Mouse (Mus musculus): ENCODE measurements around the gene Bpifa6.
"Not testable (repeated sequence)": the region's sequence is repeated elsewhere in the genome, so short reads cannot be mapped to it uniquely, and the experiment has no call there.

Bpifa6 gene

DNA sequence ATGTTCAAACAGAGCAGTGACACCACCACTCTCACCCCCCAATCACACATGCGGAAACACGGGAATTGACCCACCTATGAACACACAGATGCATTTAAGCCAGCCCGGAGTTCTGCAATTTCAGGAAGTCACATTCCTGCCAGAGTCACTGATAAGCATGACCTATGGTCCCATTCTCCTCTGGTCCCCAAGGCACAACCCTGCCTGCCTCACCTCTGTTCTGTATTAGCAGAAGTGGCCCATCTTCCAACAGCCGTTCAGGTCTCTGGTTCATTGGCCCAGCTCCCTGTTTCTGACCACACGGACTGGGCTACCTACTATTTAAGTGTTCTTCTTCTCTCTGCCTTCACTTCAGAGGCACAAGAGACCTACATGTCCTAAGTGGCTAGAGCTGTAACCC lies at the start of gene Bpifa6:
Bpifa6 (plus strand) TSS at position 364 of the 400 bp plus-strand sequence.
- no peak for DNase-seq (ENCODE audit: low spot score)

DNA sequence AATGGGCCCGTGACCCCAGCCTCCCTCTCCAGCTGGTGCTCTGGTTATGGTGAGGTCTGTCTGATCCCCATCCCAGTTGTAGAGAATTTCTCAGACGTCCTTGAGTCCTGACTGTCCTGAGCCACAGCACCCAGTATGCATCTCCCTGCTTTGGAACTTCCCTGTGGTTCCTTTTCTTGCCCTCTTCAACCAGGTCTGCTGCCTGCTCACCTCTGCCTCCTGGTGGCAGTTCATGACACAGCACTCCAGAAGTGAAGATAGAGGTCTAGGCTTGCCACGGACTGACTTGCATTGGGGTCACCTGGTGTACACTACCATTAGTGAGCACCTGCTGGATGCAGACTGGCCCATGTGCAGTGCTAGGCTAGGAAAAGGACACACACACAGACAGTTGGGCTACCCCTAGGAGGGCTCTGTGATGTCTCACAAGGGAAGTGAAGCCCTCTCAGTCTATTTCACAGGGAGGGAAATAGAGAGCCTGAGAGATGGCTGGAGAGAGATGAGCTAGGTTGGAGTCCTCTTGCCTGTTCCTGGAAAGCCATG lies 44.8 kb upstream of the Bpifa6 start:
- DNase-seq (ENCODE audit: low spot score) = peak; percentile 65

DNA sequence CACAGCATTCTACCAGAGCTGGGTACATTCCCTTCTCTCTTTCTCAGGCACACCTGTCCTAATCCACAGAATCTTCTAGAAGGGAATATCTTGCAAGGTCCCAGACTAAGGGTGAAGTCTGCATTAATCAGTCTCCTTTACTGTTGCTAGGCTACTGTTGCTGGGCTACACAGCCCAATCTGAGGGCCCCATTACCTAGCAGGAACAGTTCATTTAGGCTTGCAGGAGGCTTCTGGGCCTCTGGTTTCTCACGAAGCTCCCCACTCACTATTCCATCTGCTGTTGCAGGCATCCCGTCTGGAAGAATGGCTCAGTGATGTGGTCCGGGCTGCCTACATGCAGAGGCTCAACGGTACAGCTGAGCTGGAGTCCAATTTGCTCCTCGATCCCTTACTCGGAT lies 43.6 kb upstream of the Bpifa6 start:
- DNase-seq (ENCODE audit: low spot score) = no peak

DNA sequence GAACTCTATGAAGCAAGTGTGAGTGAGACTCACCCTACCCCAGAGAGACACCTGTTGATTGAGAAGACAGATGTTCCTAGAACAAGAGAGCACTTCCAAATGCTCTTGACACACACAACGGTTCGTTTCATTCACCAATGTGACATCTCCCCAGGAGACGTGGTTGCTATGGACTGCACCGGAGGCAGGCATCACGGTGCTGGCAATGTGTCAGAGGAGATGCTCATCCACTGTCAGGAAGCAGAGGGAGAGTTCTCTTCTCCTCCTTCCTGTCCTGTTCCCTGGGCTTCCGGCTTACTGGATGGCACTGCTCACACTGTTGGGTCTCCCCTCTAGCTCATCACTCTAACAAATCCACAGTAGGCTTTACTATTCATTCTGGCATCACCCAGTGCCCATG lies 41.4 kb upstream of the Bpifa6 start:
- DNase-seq (ENCODE audit: low spot score) = no peak

DNA sequence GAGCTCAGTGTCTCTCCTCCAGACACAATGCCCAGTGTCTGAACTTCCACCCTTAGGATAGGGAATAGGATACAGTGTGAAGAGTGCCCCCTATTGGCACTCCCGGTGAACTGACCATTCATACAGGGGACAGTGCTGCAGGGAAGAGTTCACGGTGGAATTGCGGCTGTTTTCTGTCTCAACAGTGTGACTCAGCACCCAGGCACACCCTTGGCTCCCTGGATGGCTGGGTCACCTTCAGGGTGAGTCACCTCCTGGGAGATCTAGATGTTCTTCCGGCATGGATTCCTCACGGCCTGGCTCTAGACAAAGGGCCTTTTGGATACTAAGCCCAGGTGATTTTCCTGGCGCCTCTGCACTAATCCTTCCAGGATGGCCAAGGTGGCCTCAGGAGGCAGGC lies 39.4 kb upstream of the Bpifa6 start:
- DNase-seq (ENCODE audit: low spot score) = no peak

DNA sequence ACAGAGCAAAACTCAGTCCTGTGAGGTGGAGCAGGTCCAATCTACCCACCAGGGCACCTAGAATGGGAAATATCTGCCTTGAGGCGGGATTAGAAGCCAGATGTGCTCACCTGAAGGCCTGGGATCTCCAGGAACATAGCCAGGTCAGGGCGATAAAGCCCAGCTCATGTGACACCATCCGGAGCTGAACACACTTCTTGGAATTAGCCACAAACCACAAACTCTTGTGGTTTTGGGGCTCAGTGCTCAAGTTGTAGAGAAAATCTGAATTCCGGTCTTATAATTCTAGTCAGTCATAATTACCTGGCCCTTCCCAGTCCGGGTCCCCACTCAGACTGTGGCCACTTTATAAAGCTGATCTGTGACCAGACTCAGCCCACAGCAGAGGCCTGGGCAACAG lies 36.9 kb upstream of the Bpifa6 start, which contains the start of gene Bpifb4:
Bpifb4 (plus strand) TSS at position 370 of the 400 bp plus-strand sequence.
- DNase-seq (ENCODE audit: low spot score) = no peak

DNA sequence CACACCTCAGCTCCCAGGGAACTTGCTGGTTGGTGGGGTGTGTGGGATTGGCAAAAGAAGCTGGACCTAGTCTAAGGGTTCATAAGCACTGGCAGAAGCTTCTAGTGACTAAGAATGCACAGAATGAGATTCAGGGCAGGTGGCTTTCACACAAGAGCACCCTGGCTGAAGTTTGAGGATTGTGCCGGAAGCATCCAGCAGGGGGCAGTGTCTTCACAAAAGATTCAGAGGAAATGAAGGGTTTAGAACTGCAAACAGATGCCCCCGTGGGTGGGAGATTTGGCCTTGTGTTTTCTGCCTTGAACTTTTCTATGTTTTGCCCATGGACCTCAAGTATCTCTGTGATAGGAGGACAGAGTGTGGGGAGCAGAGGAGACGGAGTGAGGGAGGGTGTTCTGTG lies 31.2 kb upstream of the Bpifa6 start:
- DNase-seq (ENCODE audit: low spot score) = peak; percentile 72

DNA sequence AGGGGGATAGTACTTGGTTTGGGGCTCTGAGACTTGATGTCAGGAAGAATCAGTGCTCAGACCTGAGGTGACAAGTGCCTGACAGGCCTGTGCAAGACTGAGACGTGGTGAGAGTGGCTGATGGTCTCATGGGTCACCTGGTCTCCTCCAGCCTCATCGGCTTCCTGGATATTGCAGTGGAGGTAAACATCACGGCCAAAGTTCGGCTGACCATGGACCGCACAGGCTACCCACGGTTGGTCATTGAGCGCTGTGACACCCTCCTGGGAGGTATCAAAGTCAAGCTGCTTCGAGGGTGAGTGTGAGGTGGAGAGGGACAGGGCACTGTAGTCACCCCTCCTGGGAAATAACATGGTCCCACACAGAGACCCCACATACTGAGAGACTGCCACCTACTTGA lies 30.2 kb upstream of the Bpifa6 start:
- DNase-seq (ENCODE audit: low spot score) = no peak

DNA sequence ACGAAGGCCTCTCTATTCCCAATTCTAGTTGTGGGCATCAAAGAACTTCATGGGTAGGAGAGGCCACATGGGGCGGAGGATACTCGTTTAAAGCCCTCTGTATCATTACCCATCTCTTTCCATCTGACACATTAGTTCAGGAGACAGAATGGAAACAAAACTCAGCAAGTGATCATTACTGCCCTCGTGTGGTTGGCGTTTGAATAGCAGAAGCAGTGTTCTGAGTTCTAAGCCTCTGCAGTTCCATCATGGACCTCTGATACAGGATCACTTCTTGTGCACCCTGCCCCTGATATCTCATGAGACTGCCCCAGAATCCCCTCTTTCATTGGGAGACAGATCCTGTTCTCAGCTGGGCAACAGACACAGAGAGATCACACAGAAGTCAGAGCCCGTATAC lies 21.8 kb upstream of the Bpifa6 start:
- DNase-seq (ENCODE audit: low spot score) = peak; percentile 58

DNA sequence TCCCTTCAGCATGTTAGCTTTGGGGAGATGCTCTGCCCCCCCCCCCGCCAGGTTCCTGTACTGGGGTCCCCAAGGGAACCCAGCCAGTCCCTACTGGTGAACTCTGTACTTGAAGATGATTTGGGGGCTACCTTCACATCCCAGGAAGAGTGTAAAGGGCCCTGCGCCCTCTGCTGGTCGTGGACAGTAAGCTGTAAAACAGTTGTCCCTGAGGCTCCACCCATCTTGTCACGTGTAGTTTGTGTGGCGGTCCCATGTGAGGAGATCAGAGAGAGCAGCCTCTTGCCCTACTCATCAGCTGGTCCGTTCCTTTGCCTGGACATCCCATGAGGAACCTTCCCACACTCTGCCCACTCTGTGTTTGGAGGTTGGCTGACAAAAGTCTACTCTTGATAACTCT lies 20.9 kb upstream of the Bpifa6 start:
- DNase-seq (ENCODE audit: low spot score) = peak; percentile 52

DNA sequence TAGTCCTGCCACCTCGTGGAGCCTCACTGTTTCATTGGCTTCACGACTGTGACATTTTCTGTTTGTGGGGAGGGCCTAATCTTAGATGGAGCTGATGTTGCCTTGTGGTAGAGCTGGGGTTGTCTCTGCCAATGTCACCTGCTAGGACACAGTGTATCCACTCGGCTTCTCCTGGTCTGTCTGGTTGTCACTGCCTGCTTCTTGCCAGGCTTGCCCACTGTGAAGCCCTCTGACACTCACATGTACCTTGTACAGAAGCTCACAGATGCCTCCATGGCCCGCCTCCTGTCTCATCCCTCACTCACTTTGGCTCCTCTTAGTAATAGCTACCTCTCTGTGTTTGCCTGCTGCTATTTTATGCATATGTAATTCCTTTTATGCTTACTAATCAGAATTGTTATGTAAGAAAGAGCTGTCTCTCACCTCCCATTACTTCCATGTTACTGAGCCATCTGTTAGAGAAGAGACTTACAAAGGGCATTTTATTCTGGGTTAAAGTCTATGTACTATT lies 11.9 kb upstream of the Bpifa6 start:
- DNase-seq (ENCODE audit: low spot score) = no peak

DNA sequence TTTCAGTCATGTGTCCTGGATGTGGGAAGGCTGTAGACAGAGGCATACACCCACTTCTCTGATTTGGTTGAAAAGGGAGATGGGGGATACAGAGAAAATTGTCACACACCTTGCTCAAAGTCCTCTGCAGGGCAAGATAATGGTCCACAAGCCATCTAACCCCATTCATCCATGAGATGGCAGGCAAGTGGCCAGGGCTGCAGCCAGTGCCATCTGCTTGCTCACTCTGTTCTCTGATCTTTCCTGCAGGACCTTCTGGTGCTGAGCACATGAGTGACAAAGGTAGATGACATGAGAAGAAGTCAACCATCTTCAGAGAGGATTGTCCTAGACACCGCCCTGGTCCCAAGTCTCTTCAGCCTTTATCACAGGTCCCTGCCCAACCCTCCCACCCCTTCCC lies 11.4 kb upstream of the Bpifa6 start:
- no peak for DNase-seq (ENCODE audit: low spot score)

DNA sequence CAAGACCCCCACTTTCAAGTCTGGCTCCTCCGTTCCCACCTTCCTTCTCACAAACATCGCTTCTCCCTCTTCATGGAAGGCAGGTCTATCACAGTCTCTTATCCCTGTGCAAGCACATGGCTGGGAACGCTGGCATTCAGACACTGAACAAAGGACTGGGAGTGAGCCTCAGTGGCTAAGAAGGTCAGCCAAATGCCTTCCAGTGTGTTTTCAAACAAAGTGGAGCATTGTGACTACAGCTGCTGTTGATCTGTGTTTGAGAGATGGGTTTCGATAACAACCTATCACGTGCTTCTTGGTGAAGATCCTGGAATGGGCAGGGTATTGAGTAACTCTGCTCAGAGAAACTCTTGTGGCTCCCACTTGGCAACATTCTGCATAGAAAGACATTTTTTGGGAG lies 4.5 kb upstream of the Bpifa6 start:
- DNase-seq (ENCODE audit: low spot score) = no peak

DNA sequence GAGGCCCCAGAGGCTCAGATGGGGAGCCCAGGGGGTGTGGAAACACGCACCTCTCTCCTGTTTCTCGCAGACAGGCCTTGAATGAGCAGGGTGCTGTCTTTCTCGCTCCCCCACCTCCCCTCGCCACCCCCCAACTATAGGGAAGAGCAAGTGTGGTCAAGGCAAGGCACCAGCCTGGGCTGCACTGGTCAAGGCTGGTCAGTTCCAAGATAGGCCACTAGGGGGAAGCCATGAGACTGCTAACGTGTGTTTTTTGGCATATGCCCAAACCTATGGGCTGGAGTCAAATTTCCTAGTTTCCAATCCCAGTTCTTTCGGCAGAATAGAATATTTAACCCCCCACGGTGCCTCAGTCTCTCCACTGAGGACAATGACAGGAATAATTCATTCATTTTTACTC lies 21.0 kb downstream of the Bpifa6 start:
- DNase-seq (ENCODE audit: low spot score) = peak; percentile 65

DNA sequence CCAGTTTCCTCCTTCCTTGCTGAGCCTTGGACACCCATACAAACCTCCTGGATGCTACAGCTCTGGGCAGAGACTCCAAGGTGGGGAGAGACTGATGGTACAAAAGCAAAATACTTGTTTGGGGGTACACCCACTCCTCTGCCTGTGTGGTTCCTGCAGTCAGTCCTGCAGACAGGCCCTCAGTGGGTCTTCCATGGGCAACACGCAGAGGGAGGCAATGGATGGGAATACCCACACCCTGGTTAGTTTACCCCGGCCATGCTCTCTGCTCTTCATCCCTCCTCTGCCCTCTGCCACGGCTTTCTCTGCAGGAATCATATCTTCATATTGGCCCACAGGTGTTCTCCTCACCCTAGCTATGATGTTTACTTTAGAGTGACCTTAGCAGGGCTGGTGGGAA lies 25.8 kb downstream of the Bpifa6 start:
- DNase-seq (ENCODE audit: low spot score) = no peak

DNA sequence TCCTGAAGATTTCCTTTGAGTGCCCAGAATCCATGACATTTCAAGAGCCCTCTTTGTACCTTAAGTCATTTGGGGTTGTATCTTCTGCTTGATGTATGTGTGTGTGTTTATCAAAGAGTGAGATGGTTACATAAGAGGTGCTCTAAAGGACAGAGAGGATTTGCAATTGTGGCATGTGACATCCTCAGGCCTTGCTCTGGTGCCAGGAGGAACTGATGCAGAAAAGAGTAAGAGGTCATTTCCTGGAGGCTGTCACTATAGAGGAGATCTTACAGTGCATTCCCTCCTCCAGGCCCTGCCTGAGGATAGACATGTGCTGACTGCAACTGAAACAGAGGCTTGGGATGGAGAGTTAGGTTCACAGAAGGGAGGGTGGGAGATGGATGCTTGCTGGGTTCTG lies 26.3 kb downstream of the Bpifa6 start:
- DNase-seq (ENCODE audit: low spot score) = no peak

DNA sequence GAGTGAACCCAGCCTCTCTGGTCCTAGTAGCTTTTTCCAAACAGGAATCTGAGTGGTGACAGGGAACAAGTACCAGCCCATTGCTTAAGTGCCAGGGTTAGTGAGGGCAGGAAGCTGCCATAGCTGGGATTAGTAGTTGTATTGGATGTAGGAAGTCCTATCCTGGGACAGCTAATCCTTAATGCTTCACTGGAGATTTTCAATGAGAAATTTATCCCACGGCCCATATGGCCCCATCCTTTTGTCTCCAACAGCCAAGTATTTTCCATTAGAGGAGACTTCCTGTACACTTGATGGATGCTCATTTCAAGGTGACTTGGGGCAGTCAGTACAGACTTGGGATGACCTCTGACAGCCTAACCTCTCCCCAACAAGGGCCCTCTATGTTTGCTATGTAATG lies 29.7 kb downstream of the Bpifa6 start:
- no peak for DNase-seq (ENCODE audit: low spot score)

DNA sequence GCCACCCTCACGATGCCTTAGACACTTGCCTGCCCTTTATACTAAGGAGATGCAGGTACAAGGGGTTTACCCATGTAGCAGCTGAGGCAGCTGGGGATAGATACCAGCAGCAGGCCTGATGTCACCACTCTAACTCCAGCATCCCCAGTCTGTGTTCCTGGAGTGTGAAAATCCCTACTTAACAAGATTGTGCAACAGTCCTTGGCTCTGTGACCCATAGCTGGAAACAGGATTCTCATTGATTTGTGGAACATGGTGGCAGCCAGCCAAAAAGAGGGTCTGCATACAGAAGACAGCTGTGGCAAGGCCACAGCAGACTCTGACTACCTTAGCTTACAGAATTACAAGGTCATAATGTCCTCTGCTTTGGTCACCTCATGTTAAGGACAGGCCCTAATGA lies 30.3 kb downstream of the Bpifa6 start:
- DNase-seq (ENCODE audit: low spot score) = no peak

DNA sequence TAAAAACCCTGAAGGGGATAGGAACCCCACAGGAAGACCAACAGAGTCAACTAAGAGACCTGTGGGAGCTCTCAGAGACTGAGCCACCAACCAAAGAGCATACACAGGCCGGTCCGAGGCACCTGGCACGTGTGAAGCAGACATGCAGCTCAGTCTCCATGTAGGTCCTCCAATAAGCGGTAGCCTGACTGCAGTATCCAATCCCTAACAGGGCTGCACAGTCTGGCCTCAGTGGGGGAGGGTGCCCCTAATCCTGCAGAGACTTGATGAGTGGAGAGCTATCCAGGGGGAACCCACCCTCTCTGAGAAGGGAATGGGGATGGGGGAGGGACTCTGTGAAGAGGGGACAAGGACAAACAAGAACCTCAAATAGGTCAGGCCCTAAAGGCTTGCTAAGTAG lies 31.0 kb downstream of the Bpifa6 start:
- DNase-seq (ENCODE audit: low spot score) = no peak

DNA sequence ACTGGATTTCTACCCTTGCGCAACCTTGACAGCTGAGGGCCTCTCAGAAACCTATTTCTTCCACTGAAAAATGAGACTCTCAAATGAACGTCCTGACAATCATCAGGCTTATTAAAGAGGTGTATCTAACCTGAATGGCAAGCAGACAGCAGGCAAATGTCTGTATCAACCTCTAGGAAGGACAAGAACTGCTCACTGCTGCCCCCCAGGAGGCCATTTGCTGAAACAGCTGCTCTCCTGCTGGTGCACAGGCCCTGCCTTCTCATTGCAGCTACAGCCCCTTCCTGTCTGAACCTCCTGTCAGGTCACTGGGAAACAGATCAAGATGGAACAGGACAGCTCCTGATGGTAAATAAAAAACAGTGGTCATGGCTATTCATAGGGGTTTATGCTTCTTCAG lies 31.6 kb downstream of the Bpifa6 start:
- DNase-seq (ENCODE audit: low spot score) = no peak

DNA sequence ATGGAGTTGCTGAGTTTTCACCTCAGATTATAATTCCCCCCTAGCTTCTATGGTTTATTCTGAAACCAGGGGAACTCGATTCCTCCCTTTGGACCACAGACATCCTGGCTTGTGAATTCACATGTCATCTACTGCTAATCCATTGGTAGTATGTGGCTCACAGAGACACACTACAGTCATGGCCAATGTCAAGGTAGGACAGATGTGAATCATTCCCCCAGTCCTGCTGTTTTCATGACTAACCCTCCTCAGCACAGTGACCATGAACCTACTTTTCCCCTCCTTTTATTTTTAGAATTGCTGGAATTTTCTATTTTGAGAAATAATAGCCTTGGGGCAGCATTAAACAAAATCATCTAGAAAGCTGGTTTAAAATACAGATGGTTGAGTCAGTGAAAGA lies 32.6 kb downstream of the Bpifa6 start:
- no peak for DNase-seq (ENCODE audit: low spot score)

DNA sequence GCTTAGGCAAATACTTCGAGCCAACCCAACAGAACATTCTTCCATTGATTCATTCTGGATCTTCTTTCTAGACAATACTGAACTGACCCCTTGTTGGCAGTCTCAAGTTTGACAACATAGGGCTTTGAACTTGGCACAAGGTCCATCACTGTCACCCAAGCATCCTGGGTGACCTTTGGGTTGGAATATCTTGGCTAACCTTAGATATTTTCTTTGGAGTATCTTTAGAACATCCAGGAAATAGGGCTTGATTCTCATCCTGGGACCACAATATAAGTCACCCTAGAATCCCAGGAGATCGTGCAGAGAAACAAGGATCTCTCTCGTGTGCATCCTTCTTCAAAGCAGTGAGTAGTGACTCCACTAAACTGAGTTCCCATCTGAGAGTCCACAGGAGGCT lies 33.2 kb downstream of the Bpifa6 start, which contains the start of gene Bpifa2:
Bpifa2 (plus strand) TSS at position 301 of the 400 bp plus-strand sequence.
- no peak for DNase-seq (ENCODE audit: low spot score)

DNA sequence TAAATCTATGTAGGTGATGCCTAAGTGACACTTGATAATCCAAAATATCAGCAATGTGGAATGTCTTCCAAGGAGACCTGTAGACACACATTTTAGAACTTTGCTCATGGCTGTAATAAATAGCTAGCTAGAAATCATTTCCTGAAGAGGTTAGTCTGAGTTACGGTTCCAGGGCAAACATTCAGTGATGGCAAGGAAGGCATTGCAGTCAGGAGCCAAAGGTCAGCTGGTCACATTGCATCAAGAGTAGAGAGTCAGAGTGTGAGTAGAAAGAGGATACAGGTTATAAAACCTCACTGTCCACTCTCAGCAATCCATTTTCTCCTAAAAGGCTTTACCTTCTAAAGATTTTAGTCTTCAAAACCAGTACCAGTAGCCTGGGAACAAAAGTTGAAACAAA lies 43.2 kb downstream of the Bpifa6 start:
- no peak for DNase-seq (ENCODE audit: low spot score)

DNA sequence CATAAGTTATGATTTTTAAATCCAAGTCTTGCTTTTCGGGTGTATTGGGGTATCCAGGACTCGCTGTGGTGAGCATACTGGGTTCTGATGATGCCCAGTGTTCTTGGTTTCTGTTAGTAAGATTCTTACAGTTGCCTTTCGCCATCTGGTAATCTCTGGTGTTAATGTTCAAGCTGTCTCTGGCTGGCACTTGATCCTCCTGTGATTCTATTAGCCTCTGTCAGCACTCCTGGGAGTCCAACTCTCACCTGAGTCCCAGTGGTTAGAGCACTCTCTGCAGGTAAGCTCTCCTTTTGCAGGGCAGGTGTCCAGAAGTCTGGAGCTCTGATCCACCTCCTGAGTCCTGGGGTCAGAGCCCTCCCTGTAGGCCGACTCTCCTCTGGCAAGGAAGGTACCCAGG lies 49.9 kb downstream of the Bpifa6 start:
- DNase-seq (ENCODE audit: low spot score) = not testable (repeated sequence)

DNA sequence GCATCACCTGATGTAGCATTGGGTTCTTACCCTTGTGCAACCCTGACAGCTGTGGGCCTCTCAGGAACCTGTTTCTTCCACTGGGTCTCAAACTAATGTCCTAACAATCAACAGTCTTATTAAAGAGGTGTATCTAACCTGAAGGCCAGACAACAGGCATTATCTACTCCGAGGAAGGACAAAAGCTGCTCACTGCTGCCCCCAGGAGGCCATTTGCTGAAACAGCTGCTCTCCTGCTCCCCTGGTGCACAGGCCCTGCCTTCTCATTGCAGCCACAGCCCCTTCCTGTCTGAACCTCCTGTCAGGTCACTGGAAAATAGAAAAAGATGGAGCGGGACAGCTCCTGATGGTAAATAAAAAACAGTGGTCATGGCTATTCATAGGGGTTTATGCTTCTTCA lies 64.2 kb downstream of the Bpifa6 start:
- DNase-seq (ENCODE audit: low spot score) = peak; percentile 26

Measured in ovary, postnatal 36 days (tissue).